Mouse (Mus musculus): ENCODE measurements at regions not wholly inside any gene's neighbourhood (a gene's known extent, or its start where the extent isn't known, plus 50 kb on each side); places are given as distances from the start of the nearest gene placed in this dataset.

DNA sequence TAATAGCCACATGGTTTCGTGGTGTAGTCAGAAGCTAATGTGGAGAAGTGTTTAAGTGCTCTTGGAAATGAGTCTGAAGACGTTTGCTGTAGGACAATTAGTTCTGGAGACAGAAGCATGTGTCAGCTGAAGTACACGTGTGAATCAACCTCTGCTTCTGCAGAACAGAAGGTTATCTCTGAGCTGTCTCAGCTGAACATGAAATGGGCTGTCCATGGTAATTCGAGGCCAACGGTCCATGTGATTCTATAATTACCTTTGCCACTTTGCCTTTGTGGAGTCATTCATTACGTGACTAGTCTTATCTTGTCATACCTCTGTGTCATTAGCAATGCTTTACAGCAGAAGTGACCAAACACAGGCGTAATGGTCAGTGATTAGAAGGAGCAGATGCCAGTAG, 295.6 kb upstream of the Veph1 start:
- no peak for DNase-seq (ENCODE audit: low spot score in 2 of 2)

DNA sequence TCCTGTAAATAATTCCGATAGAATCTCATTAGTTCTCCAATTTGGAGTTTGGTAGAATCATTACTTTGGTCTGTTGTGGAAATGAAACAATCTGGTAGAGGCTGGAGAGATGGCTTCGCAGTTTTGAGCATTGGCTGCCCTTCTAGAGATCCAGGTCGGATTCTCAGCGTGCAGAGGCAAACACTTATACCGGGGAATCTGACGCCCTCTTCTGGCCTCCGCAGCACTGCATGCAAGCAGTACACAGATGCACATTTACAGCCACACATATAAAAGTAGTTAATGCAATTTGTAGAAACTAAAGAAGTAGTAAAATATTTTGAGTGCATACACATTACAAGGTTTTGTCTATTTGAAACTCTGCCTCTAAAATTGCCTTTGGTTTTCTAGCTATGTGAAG, 294.1 kb upstream of the Veph1 start:
- DNase-seq (ENCODE audit: low spot score in 2 of 2) = no peak

DNA sequence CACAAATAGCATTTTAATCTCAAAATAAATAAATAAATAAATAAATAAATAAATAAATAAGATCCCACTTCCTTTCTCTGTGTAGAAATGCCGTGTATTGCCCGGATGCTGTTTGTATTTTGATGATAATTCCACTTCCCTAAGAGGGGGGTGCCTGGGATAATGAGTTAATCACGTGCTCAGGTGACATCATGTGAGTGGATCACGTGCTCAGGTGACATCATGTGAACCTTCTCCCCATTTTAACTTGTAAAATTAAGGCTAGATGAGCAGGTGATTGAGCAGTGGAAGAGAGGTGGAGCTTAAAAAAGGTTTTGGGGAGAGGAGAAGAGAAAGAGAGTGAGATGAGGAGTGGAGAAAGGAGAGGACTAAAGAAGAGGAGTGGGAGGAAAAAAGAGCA, 292.8 kb upstream of the Veph1 start:
- no peak for DNase-seq (ENCODE audit: low spot score in 2 of 2)

DNA sequence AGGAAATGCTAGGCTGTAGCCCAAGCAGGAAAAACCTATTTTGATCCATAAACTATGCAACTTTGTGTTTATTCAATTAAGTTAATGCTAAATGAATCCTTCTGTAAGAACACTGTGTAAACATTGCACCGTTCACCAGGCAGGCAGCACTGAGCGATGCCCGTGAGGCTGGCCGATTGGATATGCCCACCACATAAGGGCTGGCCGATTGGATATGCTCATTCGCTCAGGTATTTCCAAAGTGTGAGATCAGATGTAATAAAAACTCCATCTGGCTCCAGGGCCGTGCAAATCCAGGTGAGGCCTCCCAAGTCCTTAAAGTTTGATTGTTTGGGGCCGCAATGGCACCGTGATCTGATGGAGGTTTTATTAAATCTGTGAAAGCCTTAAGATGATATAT, 288.2 kb upstream of the Veph1 start:
- no peak for DNase-seq (ENCODE audit: low spot score in 2 of 2)

DNA sequence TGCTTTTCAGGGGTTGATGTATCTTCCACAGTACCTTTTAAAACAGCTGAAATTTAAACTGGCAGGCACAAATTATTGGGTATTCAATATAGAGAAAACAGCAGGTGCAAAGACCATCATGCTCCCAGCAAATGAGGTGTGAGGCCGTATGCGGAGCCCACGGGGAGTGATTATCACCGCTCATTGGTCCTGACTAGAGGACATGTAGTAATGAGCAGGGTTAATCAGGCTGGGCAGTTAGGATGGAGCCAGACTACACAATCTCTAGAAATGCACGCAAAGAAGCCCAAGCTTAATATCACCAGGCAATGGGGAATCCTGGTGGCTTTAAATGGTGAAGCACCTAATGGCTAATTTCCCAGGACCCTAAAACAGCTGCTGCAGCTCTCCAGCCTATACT, 287.5 kb upstream of the Veph1 start:
- no peak for DNase-seq (ENCODE audit: low spot score in 2 of 2)

DNA sequence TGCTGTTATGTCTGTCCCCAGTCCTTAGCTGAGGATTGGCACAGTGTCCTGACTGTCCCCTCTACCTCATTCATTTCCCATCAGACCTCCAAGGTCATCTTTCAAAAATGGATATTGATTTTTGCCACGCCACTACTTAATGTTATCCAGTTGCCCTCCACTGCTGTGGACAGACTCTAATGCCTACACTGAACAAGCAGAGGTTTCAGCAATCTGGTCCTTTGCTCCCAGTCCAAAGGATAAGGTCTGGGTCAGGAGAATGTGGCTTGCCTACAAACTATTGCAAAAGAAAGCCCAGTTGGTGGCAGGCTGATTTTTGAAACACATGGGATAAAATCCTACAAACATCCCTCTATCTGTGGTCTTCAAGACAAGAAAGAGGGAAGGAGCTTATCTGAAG, 280.0 kb upstream of the Veph1 start:
- DNase-seq (ENCODE audit: low spot score in 2 of 2) = no peak

DNA sequence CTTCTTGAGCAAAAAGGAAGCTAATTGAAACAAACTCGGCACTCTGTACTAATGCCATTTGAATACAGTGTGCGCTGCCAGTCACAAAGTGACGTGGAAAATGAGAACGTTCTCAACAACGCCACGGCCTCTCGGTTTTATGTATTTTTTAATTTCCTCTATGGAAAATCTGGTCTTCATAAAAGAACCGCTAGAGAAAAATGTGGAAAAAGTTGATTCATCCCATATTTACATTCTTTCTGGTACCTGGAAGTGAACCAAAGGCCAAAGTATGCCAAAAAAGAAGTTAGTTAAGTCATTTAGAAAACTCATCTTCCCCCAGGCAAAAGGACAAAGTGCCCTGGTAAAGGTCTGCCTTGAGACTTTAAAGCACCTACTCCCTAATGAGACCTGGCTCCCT, 277.7 kb upstream of the Veph1 start:
- no peak for DNase-seq (ENCODE audit: low spot score in 2 of 2)

DNA sequence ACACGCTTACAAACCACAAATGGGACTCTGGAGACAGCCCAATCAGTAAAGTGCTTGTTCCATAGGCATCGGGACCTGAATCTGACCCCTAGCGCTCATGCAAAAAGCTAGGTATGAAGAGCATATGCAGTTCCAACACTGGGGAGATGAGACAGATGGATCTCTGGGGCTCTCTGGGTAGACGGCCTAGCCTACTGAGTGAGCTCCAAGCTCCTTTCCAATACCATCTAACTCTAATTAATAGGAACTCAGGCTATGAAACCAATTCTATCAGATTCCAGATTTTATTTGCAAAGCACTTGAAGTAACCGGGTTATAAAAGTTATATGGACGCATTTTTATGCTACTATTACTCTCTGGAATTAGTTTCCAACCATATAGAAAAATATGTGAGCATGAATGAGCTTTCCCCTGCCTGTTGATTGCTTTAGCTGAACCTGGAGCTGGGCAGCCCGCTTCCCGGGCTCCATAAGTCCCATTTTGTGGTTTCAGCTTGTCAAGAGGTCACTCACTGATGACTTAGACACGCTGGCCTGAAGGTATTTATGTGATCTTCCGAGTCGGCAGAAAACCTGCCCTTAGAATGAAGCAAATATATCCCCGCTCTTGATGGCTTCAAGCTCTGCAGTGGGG, 276.4 kb upstream of the Veph1 start:
- no peak for DNase-seq (ENCODE audit: low spot score in 2 of 2)

DNA sequence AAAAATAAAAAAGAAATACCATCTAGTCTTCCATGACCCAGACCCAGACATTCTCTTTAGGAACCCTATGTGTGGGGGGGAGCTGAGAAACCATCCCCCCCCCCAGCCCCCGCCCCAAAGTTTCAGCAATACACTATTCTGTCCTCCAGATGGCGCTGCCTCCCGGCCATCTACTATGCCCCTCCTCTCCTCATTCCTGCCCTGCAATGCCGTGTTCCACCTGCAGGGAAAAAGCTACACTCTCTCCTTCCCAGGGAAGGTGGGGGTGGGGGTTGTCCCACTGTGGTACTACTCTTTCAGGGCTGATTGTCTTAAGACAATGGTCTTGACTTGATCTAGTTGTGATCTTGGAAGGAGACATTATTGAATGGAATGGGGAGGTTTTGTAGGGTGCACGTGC, 273.7 kb upstream of the Veph1 start:
- no peak for DNase-seq (ENCODE audit: low spot score in 2 of 2)

DNA sequence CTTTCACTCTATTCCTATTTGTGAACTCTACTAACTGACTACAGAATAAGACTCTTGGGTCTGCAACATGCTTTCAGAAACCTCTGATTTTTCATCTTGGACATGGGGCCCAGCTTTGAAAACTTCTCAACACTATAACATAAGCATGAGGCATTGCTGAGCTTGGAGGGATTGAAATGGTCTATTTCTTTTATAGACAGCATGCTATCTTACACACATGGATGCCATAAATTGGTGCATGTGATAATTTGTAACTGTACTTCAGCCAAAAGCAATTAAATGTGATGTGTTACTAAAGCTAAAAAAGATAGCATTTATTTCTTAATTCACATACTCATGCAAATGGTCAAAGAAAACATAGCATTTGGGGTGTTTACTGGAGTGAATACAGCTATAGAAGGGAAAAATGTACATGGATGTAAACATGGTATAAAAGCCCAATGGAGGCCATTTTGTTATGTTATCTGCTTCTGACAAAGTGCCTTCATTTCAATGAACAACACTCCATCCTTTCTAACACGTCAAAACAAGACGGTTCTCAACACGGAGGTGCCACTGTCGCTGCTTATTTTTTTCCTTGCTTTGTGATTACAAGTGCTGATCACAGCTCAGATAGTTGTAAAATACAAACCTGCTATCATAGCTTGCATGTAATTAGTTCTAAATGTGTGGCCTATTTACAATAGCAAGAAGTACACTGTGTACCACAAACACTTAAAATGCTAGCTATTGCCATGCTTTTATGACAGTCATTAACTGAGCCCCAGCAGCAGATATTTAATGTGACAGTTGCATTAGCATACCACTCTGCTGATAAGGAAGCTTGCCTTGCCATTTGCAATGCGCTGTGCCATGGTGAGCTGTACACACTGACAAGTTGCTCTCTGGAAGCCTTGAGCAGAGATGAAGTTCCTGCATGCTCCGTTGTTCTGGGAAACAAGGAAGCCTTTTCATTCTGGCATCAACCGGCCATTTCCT, 267.9 kb upstream of the Veph1 start:
- DNase-seq (ENCODE audit: low spot score in 2 of 2) = no peak

DNA sequence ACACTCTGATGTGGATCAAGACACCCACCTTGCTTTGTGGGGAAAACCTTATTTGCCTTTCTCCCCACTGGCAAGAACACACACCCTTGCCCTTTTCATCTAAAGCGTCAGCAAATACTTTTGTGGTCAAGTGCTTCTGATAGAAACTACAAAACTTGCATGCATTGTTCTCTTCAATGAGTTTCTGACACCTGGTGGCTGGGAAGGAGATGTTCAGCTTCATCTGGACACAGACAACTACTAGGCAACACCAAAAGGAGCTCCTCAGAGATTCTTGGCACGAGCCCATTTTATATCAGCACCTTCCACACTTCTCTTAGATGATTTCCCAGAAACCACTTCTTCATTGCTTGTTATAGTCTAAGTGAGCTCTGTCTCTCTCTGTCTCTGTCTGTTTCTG, 266.7 kb upstream of the Veph1 start:
- DNase-seq (ENCODE audit: low spot score in 2 of 2) = no peak

DNA sequence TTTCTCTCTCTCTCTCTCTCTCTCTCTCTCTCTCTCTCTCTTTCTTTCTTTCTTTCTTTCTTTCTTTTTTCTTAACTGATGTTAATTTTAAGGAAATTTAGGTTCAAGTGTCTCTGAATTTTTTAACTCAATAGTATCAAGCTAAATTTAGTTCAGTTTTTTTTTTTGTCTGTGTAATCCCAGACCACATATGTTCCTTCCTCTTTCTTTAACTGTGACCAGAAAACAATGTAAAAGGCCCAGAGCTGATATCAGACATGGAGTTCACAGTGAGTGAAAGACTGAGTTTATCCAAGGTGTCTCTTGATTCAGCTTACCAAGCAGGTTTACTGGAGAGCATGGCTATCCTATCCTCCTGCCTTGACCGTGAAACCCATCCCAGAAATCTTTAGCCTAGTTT, 258.9 kb upstream of the Veph1 start:
- DNase-seq (ENCODE audit: low spot score in 2 of 2) = no peak

DNA sequence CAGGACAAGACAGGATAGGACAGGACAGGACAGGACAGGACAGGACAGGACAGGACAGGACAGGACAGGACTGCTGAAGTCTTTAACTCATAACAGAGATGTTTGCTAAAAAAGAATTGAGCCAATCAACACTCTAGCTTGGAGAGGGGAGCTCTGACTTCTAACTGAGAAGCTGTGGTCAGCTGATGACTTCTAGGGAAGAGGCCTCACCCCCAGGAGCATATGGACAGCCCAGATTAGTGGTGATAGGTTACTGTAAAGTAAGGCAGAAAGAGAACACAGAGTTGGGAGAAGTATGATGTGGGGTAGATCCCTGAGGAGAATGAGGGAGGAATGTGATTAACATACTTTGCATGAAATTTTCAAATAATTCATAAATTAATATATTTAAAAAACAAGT, 254.3 kb upstream of the Veph1 start:
- no peak for DNase-seq (ENCODE audit: low spot score in 2 of 2)

DNA sequence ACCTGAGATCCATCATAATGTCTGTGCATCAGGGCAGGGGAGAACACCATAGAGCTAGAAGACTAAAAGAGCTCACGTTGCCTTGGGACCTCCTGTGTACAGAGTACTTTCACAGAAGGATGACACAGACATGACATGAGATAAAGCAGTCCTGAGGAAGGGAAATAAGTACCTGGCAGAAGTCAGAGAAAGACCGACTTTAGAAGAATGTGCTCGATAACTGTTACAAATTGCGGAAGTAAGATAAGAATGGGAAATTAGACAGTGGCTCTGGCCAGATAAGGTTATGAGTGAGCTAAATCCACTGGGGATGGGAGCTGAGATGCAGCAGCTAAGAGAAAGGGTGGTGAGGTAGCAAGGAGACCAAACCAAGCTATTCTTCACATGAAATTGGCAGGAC, 249.9 kb upstream of the Veph1 start:
- DNase-seq (ENCODE audit: low spot score in 2 of 2) = no peak

DNA sequence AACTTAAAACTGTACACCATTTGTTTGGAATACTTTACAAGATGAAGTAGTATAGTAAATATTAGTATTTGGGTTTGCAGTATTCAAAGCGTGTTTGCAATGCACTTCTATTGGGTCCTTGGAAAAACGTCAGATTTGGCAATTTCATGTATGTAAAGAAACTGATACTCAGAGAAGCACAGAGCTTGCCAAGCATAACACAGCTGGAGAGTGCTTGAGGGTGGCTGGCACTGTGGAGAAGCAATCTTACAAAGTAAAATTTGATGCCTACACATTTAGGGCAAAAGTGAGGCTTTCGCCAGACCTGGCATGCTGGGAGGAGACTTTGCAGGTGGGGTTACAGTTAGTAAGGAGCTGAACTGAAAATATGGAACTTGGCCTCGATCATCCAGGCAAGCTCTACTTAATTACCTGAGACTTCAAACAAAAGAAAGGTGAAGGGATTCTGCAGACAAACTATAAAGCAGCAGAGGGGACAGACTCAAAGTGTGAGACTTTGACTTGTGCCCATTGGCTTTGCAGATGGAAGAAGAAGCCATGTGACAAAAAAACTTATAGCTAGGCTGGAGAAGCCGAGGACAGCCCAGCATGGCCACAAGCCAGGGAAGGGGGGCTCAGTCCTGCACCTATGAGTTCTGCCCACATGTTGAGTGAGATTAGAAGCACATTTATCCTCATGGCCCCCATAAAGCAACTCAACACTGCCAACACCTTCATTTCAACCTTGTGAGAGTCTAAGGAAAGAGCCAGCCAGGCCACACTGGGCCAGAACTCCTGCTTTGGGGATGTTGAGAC, 247.7 kb upstream of the Veph1 start:
- DNase-seq (ENCODE audit: low spot score in 2 of 2) = no peak

DNA sequence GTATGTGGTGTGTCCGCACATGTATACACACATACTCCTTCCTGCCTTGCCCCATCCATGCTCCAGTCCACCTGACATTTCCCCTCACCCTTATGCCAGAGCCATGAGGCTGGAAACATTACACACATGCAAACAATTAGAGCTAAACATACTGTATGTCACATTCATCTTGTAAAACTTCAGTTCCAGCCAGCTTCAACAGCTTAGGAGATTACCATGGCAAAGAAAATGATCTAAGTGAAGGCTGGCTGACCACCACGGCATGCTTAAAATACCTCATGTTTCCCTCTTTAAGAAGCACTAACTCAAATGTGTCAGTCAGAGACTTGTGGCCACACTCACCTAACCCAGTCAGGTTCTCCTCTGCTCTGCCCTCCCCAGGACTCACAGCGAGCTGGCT, 246.2 kb upstream of the Veph1 start:
- DNase-seq (ENCODE audit: low spot score in 2 of 2) = no peak

DNA sequence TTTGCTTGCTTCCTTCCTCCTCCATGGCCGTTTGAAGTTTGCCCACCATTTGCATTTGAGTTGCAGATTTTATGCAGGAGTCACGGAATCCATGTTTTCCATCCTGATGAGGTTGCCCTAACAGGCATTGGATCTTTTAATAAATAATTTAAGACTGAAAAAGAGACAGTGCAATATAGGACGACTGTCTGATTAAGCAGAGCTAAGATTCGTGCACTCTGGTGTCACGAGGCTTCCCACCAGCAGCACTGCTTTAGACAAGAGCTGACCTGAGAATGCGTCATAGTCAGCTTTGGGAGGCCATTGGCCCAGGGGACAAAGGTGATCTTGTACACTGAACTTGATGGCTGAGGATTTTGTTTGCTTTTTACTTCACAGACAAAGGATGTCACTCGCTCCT, 241.3 kb upstream of the Veph1 start:
- no peak for DNase-seq (ENCODE audit: low spot score in 2 of 2)

DNA sequence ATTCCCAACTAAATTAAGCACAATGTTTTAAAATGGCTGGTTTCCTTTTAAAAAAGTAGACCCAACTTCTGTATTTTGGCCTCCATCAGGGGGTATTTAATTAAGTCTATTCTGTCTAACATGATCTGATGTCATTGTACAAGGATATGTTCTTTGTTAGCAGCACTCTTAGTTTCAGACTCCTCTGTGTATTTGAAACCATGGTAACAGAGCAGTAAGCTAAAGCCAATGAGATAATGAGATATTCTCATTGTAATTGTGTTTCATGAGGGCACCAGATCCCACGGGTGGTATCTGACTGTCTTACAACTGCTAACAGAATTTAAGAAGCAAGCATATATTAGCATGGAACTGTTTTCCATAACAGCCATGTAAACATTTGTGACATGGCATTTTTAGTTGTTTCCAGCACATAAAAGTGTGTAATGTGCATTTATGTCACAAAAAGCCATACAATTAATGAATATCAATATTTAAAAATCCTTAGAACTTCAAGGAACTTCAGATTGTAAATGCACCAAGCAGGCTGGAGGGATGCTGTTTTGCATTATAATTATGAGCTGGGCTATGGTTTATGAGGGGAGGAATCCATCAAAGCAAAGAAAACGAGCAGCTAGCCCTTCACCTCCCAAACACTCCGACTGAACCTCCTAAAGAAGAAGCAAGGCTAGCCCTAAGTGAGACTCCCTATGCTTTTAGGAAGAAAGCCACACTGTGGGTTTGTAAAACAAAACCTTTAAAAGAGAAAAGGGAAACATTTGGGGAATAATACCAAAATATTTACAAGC, 240.7 kb upstream of the Veph1 start:
- no peak for DNase-seq (ENCODE audit: low spot score in 2 of 2)

DNA sequence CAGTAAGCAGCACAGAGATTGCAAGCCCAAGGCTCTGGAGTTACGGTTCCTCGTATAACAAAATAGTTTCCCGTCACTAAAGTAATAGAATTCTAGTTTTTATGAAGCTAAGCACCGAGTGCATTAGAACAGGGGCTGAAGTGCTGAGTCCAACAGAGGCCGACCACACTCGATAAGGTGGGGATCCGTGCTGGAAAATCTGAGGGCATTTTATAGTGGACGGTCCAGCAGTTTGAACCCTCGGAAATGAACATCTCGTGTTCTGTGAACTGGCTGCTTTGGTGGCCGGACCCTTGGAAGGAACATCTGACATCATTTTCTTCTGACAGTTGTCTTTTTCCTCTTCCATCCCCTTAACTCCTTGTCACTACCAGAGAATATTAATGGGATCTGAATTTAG, 240.0 kb upstream of the Veph1 start:
- DNase-seq (ENCODE audit: low spot score in 2 of 2) = no peak

DNA sequence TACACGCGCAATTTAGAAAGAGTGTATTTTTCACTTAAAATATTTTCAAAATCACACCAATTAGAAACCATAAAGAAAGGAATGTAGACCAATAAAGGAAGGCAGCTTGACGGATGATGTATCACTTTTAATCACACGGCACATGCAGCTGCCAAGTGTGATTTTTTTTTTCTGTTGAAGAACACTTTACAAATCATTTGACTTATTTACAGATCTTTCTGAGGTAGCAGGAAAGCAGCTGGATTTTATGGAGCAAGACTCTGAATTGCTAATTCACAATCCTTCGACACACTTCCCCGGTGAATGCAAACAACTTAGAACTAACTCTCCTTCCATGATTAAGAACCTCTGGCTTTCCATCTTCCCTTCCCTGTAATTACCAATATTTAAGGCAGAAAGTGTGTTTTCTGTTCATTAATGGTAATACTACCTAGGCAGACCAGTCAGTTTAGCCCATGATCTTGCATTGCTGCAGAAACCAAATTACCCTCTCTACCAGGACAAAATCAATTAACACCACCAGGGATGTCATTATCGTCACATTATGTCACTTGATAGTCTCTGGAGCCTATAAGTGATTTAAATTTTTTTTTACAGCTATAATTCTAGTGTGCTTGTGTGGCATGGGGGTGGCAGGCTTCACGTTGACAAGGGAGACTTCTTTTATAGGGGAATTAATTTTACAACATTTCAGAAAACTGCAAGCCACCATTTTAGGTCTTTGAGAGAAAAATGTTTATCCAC, 239.3 kb upstream of the Veph1 start:
- DNase-seq (ENCODE audit: low spot score in 2 of 2) = no peak

DNA sequence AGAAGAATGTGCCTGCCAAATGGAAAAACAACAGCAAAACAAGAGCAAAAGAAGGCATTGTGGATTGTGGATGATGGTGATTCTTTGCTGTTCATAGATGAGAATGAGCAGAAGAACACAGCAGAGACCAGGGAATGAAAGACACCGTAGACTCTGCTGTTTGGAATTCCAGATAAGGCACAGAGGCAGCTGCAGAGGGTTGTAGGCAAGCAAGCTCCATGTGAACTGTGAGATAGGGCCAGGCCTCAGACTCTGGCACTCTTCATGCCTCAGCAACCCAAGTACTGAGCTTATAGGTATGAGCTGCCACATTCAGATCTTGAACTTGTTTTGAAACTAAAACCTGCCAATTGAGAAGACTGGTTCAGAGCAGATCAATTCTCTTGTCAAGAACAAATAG, 223.3 kb upstream of the Veph1 start:
- no peak for DNase-seq (ENCODE audit: low spot score in 2 of 2)

Data from layer of hippocampus, adult 8-10 months (tissue).